Mouse (Mus musculus): ENCODE measurements around the gene Fggy. TPM values are rescaled to one million over a fixed set of nuclear protein-coding genes. Genes with fewer than 3 reads are reported as not detected.

The Fggy gene
- total RNA-seq, 2 experiments from 2014 or later, result 2.4 to 8.9 TPM

DNA sequence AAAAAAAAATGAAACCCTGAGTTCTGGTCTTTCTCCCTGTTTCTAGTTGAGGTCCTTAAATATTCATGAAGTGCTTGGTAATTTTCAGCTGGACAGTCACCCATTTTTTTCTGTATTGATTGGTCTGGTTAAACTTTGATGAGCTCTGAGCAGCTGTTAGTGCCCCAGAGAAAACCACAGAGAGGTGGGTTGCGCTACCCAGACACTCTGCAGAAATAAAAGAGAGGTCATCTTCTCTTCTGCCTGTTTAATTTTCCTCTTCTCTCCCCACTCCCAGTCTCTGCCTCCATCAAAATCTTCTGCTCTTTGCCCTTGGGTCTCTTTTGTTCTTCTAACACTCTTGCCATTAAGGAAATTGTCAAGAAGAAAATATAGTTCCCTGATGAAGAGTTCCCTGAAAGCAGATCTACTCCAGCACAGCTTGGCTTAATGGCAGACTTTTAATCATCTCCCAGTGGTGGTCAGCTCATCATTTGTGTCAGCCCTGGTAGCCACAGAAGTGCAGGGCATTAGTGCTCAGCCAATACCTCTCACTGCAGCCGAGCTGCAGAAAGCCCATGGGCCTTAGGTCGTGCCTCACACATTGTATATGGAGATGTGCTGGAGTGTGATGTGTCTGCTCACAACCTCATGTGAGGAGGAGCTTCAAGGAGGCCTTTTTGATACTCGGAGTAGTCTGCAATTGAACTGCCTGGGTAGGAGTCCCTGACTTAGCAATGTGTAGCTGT lies 29.1 kb downstream of the Fggy start:
- ATAC-seq (replicated peaks; ENCODE audit: low FRiP score, low TSS enrichment, poor library complexity, severe bottlenecking), result no peak

DNA sequence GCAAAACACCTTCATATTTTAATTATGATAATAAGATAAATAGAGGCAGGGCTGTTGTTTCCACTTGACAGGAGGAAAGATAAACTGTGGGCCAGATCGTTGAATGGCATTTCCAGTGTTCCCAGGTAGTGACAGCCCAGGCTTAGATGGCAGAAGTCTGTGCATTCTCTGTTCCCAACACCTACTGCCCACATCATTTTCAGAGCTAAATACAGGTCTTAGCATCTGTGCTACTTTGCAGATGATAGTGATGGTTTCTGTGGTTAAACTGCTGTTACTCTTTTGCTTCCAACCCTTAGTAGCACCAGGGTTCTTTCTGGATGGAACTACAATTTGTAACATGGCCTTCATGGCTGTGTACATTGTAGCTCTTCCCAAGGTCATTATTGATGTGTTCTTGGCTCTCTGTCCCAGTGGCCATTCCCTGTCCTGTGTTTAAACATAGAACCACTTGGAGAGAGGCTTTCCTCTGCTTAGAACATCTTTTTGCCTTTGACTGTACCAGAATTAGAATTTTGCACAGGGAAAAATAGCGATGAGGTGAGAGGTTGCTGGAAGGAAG lies 31.5 kb downstream of the Fggy start:
- ATAC-seq (replicated peaks; ENCODE audit: low FRiP score, low TSS enrichment, poor library complexity, severe bottlenecking), result no peak

DNA sequence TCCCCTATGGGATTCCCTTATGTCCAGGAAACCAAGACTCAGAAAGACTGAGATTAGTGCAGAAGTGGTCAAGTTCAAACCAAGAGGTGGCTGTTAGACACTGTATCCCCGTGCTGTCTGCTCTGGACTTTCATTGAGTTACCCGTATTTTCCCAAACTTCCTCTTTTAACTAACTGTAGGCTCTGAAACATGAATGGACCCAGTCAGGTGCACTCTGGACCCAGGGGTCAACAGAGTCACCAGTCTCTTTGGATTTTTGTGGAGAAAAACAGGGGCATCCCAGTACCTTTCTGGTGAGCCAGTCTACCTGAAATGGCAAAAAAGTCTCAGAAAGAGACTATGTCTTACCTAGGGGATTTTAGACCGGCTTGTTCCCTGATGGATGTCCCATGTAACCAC lies 33.6 kb downstream of the Fggy start:
- no peak for ATAC-seq (replicated peaks; ENCODE audit: low FRiP score, low TSS enrichment, poor library complexity, severe bottlenecking)

DNA sequence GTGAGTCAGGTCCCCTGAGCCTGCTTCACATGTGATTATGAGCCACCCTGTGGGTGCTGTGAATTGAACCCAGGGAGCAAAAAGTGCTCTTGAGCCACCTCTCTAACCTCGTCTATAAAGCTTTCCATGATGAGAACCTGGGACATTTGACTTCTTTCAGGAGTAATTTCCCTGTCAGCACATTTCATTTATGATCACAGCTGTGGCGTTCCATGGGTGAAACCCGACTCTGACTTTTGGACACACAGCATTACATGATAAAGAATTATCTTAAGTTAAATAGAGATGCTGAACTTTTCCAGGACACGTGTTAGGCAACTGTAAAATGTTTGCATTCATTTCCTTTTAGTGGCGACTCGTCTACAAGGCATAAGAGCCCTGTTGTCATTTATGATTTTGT lies 39.9 kb downstream of the Fggy start:
- ATAC-seq (replicated peaks; ENCODE audit: low FRiP score, low TSS enrichment, poor library complexity, severe bottlenecking), result no peak

DNA sequence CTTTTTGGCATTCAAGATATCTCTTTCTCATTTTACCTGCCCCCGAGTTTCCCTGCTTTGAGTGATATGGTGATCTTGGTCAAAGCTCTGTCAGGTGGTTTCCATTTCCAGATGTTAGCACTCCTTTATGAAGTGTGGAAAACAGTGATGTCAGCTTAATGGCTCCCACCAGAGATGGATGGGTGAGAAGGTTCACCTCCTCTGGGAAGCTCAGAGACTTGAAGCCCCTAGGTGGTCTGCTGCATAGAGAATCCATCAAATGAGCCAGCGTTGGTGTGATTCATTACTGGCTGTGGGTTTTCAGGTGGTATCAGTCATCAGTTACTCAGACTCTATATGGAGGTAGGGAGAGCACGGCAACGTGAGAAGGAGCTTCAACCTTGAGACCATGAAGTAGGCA lies 44.5 kb downstream of the Fggy start:
- ATAC-seq (replicated peaks; ENCODE audit: low FRiP score, low TSS enrichment, poor library complexity, severe bottlenecking), result no peak

DNA sequence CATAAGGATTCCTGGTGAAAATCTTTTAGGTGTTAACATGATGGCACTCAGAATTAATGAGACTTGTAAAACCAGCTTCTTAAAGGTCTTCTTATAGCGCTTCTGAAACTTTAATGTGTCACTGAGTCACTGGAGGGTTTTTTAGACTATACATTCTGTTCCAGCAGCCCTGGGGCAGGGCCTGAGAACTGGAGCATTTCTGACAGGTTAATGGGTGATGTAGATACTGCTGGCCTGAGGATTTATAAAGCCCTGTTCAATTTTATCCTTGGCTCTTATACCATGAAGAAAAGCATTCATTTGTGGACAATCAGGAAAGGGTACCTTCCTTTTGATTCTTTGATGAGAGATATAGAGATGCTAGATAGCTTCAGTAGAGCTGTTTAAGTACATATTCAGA lies 45.9 kb downstream of the Fggy start:
- no peak for ATAC-seq (replicated peaks; ENCODE audit: low FRiP score, low TSS enrichment, poor library complexity, severe bottlenecking)

DNA sequence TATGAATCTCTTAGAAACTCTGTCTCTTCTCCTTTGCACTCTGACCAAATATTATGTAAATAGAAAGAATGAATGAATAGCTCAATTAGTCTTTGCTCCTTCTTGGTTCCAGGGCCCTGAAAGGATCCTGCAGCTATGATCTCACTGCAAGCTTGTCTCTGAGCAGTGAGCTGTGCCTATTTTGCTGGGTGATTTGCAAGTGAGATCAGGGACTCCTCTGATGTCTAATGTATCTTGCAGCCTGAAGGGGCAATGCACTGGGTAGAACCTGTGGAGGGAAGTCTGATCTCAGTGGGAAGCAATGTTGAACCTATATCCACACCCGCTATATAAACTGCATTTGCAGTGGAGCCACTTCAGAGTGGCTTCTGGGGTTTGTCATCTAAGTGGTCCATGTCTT lies 53.4 kb downstream of the Fggy start:
- ATAC-seq (replicated peaks; ENCODE audit: low FRiP score, low TSS enrichment, poor library complexity, severe bottlenecking), result no peak

DNA sequence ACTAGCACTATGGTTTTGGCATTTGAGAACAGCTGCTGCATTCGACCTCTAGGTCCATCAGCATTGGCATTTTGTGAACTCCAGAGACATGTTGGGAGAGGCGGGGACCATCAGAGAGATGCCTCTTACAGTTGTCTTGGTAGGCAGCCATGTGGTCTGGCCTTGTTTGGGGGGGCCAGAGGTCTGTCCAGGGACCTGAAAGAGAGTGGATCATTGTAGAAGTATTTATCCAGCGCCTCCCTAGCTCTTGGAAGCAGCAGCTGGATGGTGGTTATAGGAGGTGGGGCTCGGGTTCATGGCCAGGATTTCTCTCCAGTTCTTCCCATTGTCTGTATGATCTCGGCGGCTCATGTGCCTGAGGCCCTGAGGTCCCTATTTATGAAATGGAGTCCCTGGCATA lies 54.1 kb downstream of the Fggy start:
- no peak for ATAC-seq (replicated peaks; ENCODE audit: low FRiP score, low TSS enrichment, poor library complexity, severe bottlenecking)

DNA sequence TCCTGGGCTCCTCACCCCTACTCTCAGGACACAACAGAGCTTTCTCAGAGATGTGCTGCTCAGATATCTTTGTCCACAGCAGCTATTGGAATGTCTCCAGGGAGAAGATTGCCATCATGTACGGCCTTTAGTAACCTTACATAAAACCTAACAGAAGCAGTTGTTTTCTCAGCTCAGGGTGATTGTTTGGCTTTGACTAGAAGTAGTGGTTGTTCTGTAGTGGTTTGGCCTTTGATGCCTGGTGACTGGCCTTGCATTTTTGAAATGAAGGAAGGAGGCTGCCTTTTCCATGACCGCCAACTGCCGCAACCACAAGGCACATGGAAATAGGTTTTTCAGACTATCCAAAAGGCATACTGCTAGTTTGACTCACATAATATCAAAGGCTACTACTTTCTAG lies 63.7 kb downstream of the Fggy start:
- no peak for ATAC-seq (replicated peaks; ENCODE audit: low FRiP score, low TSS enrichment, poor library complexity, severe bottlenecking)

DNA sequence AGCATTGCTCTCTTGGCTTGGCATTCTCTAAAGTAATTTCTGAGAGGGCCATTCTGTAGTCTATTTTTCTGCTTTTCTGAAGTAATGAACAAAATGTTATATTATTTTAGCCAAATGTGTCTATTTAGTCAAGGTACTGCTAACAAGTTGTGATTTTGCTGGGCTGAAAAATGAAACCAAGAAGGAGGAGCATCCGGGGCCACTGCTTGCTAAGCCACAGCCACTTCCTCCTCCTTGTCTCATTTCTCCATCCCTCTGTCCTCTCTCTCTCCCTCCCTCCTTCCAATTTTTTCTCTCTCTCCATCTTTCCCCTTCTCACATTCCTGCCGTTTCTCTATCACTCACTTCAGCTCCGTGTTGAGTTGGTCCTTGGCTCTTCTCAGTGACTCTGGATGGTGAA lies 67.4 kb downstream of the Fggy start:
- no peak for ATAC-seq (replicated peaks; ENCODE audit: low FRiP score, low TSS enrichment, poor library complexity, severe bottlenecking)

DNA sequence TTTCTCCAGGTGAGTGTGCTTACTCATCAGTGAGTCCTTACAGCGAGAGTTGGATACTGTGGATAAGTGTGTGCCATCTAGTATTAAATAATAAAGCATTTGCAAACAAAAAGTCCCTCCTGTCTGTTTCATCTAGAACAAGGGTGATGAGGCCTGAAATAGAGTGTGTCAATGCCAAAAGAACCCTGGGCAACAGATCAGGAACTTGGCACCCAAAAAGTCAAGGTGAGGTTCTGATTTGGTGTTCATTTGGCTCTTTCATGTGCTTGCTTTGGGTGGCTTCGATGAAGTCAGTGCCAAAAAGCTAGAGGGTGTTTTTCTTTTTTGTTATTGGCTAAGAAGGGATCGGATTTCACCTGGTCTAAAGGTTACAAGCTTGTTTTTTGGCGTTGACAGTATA lies 68.3 kb downstream of the Fggy start:
- ATAC-seq (replicated peaks; ENCODE audit: low FRiP score, low TSS enrichment, poor library complexity, severe bottlenecking), result no peak

DNA sequence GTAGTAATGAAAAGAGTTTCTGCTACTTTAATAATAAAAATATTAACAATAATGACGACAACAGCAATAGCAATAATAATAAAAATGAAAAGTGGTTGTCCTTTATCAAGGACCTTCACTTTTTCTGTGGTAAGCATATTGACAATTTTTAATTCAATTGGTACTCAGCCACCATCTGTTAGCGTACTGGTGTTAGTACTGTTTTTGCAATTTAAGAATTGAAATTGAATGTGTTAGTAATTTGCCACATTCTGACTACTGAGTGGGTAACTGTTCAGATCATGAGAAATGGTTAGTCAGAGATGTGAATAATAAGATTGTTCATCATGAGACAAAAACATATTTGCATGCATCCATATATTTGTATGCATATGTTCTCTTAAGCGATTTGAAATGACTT lies 68.9 kb downstream of the Fggy start:
- ATAC-seq (replicated peaks; ENCODE audit: low FRiP score, low TSS enrichment, poor library complexity, severe bottlenecking), result no peak

DNA sequence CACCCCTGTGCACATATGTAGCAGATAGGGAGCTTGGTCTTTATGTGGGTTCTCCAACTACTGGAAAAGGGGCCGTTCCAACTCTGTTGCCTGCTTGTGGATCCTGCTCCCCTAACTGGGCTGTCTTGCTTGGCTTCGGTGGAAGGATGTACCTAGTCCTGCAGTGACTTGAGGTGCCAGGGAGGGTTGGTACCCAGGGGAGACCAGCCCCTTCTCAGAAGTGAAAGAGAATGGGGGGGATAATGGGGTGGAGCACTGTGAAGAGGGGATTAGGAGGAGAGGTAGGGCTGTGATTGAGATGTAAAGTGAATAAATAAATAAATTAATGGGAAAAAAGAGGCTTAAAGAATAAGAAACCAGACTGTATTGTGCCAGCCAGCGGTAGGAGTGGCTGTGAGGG lies 77.6 kb downstream of the Fggy start:
- ATAC-seq (replicated peaks; ENCODE audit: low FRiP score, low TSS enrichment, poor library complexity, severe bottlenecking), result no peak

DNA sequence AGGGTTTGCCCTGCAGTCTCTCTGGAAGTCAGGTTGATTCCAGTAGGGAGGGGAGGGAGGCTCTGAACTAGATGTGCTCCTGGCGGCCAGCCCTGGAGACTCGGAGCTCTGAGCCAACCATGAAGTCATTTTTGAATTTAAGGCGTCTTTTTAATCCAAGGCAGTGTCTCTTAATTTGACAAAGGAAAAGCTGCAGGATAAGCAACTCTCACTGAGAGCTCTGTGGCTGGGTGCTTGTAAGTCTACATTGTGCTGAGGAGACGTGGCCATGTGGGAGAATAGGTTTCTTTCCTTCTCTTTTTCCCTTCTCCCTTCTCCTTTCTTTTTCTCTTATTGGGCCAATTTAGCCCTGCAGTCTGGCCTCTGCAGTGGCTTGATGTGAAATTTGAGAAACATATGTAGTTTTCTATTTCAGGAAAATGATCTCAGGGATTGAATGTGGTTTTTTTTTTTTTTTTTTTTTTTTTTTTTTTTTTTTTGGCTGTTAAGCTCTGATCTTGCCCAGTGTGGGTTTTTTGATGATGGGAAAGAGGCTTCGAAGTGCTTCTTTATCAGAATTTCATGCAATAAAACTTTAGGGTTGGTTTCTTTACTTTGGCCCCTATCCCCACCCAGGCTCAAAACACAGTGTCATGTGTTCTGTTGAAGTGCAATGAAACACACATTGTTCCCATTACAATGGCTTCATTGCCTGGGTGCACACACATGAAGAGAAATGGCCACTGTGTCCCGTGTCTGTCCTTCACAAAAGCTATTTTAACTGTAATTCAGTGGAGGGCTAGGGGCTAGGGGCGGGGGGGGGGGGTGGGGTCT lies 79.8 kb downstream of the Fggy start:
- ATAC-seq (replicated peaks; ENCODE audit: low FRiP score, low TSS enrichment, poor library complexity, severe bottlenecking), result no peak

DNA sequence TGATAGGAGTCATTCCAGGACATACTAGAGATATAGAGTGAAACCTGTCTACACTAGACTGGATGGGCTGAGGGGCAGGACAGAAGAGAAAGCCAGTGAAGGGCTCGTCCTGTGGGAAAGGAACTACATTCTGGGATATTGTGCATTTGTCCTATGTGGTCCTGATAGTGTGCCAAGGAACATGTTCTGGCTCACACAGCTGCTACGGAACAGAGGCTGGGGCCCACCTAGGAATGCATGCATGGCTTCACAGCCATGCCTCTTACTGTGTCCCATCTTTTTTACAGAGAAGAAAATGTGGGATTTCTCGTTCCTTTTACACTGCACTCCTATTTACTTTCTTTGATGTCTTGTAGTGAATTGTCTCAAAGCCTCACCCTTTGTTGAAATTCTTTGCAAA lies 80.8 kb downstream of the Fggy start:
- no peak for ATAC-seq (replicated peaks; ENCODE audit: low FRiP score, low TSS enrichment, poor library complexity, severe bottlenecking)

DNA sequence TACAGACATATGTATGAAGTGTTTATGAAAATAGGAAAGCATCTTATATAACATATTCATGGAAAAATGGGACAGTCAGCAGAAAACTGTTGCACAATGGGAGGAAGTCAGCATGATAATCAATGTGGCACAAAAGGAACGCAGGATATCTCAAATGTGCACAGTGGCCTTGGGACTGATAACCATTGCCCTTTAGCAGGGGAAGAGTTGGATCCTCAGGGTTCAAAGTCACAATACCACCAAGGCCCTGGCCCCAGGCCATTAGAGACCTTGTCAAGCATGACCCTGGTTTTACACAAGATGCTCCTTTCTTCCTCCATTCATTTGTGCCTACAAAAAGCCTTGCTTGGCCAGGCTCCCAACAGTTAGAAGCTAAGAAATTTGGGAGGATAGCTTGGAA lies 83.5 kb downstream of the Fggy start:
- no peak for ATAC-seq (replicated peaks; ENCODE audit: low FRiP score, low TSS enrichment, poor library complexity, severe bottlenecking)

DNA sequence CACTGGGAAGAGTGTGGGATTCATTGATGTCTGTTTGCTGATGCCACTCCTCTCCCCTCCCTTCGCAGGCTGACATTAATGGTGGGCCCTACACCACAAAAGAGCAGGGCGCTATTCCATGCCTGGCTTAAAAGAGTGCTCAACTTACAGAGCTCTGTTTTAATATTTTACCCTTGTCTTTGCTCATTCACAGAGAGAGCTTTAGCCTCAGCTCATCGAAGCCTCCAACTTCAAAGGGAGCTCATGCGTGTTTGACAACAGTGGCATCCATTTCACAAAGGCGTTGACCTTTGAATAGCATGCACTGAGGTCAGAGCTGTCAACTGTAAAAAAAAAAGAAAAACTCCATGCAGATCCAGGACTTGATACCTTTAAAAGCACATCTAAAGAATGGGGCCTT lies 86.7 kb downstream of the Fggy start:
- no peak for ATAC-seq (replicated peaks; ENCODE audit: low FRiP score, low TSS enrichment, poor library complexity, severe bottlenecking)

DNA sequence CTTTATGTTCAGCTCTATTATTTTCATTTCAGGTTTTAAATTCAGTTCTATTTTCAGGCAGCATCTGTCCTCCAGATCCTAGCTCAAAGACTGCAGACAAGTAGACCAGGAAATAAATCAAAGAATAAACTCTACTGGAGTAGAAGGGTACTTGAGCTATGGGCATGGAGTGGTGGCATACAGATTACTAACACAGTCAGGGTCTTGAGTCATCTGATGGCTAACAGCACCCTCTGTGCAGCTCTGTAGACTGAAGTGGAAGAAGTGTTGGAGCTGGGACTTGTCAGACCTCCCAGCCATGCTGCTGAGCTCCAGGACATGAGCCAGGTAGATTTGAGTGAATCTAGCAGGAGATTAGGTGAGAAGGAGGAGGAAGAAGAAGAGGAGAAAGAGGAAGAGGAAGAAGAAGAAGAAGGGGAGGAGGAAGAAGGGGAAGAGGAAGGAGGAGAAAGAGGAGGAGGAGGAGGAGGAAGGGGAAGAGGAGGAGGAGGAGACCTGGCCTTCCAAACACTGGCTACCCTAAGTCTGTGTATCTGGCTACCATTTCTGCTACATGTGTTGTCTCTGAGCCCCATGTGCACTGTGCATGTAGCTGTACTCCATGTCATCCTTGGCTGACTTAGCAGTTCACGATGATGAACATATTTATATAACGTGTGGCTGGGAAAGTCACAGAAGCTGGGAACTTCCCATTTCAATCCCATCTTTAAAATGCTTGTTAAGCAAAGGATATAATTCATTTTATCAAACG lies 91.7 kb downstream of the Fggy start:
- ATAC-seq (replicated peaks; ENCODE audit: low FRiP score, low TSS enrichment, poor library complexity, severe bottlenecking), result no peak

DNA sequence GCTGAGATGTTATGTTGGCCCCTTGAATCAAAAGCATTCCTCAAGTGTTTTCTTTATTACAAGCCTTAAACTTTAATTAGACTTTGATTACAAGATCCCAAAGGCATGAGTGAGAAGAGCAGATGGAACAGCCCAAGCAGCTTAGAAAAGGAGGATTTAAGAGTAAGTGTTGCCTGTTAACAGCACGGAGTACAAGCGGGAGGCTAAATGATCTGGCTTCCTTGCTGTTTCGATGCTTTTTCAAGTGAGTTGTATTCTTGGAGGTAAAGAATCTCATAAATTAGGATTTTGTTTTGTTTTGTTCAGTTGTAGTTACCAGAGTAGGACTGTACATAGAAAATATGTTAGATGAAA lies 92.2 kb downstream of the Fggy start:
- no peak for ATAC-seq (replicated peaks; ENCODE audit: low FRiP score, low TSS enrichment, poor library complexity, severe bottlenecking)

DNA sequence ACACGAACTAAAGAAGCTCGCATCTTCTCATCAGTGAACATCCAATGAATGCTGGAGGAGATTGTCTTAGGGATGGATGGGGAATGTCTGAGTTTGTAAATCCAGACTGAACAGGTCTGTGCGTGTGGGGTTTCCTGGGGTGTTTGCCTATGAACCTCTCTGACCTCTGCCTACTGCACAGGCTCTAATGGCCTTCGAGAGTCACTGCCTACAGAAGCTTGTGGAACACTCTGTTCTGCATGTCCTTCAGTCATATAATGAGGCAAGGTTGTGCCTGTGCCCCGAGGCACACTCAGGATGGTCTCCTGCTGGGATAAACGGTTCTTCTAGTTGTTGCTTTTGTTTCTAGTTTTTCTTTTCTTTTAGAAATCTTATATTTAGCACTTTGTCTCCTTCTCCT lies 92.7 kb downstream of the Fggy start:
- no peak for ATAC-seq (replicated peaks; ENCODE audit: low FRiP score, low TSS enrichment, poor library complexity, severe bottlenecking)
